Mouse (Mus musculus) spleen, adult 2 months (tissue): ENCODE results near the gene Arhgef11. TPM values are rescaled to one million over a fixed set of nuclear protein-coding genes. Genes with fewer than 3 reads are reported as not detected.

Source experiments
- DNase-seq, 2 experiments: peaks; one replicate each; pipeline versions ENCODE4 v3.0.0 to v3.0.0-alpha.2; 2012 to 2021; ENCODE audit warnings: low spot score in 2 of 2, low read depth in 1 of 2
- H3K27ac ChIP-seq: fragments of 200-500 bp; 2 replicates; pipeline ENCODE4 v1.5.1; 2012; ENCODE audit warnings: low read length, inconsistent platforms; ENCODE audit not compliant: insufficient read depth
- H3K27me3 ChIP-seq: fragments of 200-500 bp; 2 replicates; pipeline ENCODE4 v1.6.1; 2012; ENCODE audit warnings: mild to moderate bottlenecking, moderate library complexity, low read length, inconsistent platforms; ENCODE audit not compliant: control insufficient read depth, insufficient read depth
- H3K36me3 ChIP-seq: fragments of 200-500 bp; 2 replicates; pipeline ENCODE4 v1.6.1; 2012; ENCODE audit warnings: mild to moderate bottlenecking, low read length, inconsistent platforms; ENCODE audit not compliant: control insufficient read depth, insufficient read depth
- H3K4me1 ChIP-seq: fragments of 200-500 bp; 2 replicates; pipeline ENCODE4 v1.6.1; 2011; ENCODE audit warnings: inconsistent platforms; ENCODE audit not compliant: control insufficient read depth, insufficient read depth, insufficient read length
- H3K4me3 ChIP-seq: fragments of 200-500 bp; 2 replicates; pipeline ENCODE4 v1.5.1; 2011; ENCODE audit warnings: mild to moderate bottlenecking, inconsistent platforms; ENCODE audit not compliant: insufficient read depth, insufficient read length; ENCODE audit errors: extremely low read depth
- CTCF ChIP-seq: fragments of 200-500 bp; IDR thresholded peaks from 2 replicates; pipeline ENCODE4 v1.5.1; 2011; ENCODE audit warnings: mild to moderate bottlenecking, inconsistent platforms; ENCODE audit not compliant: insufficient read depth, insufficient read length, insufficient replicate concordance; ENCODE audit errors: extremely low read depth
- POLR2A ChIP-seq: fragments of 200-500 bp; IDR thresholded peaks from 2 replicates; pipeline ENCODE4 v1.6.1; 2011; ENCODE audit warnings: low read depth, low read length, inconsistent platforms
- WGBS: fragments of 180-500 bp; shearing (Covaris S2); methylation state at CpG from one replicate; pipeline ENCODE4 v1.1.7; 2018; 5-methylcytosine and 5-hydroxymethylcytosine counted together
- polyA plus RNA-seq: library from polyadenylated mRNA; depleted of rRNA; stranded (reverse); fragments of >200 nt; gene quantifications from 2 replicates; pipeline ENCODE4 v1.2.3, GENCODE M21; 2012

The Arhgef11 gene
- polyA plus RNA-seq, 1 experiment, result 15.6 TPM

DNA sequence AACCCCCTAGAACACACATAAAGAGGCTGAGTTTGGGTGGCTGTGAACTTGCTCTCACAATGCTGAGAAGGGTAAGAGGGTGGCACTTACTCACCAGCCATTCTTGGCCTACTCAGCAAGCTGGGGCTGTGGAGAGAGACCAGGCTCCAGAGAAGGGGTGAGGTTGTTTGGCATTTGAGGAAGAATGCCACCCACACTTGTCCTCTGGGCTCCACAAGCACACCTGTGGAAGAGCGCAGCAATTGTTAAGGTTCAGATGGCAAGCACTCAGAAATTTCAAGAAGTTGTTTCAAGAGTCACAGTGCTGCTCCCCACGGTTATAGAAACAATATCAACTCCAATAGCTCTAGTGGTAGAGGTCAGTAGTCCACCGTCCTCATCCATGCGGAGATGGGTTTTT lies 1.0 kb upstream of the Arhgef11 start:
- Histone ChIP-seq H3K27ac (no peak overlapping the region), H3K27me3 (no peaks in the 10 kb centered on the region), H3K4me3 (no peak overlapping the region), H3K4me1 (peaks cover 13% of the 10 kb centered on the region), H3K36me3 (no peaks in the 10 kb centered on the region)
- WGBS, result 71% methylated on average over 4 of the region's 4 CpGs
- no peak for DNase-seq
- TF ChIP-seq POLR2A (no peak), CTCF (no peak)

DNA sequence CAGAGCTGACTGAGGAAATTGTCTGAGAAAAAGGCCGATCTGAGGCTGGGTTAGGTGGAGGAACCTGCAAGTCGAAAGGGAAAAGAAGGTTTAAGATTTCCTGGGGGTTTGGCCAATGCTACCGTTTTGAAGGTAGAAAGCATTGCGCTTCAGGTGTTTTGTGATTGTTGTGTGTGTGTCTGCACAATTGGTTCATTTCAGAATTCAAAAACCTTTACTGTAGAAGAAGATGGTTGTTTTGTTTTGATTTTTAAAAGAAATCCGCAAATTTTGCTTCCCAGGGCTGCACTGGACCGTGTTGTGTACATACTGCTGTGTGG lies 412 bp downstream of the Arhgef11 start:
- H3K4me1 ChIP-seq, result peaks cover 13% of the 10 kb centered on the region
- no peak for DNase-seq
- no peaks in the 10 kb centered on the region for H3K27me3 ChIP-seq
- TF ChIP-seq CTCF (no peak), POLR2A (no peak; the same call in 1 of the 2 replicates)
- H3K36me3 ChIP-seq, result no peaks in the 10 kb centered on the region
- 2% methylated on average over 6 of the region's 6 CpGs for WGBS
- H3K4me3 ChIP-seq, result peak overlapping the region; percentile 99
- peak overlapping the region; percentile 94 for H3K27ac ChIP-seq

DNA sequence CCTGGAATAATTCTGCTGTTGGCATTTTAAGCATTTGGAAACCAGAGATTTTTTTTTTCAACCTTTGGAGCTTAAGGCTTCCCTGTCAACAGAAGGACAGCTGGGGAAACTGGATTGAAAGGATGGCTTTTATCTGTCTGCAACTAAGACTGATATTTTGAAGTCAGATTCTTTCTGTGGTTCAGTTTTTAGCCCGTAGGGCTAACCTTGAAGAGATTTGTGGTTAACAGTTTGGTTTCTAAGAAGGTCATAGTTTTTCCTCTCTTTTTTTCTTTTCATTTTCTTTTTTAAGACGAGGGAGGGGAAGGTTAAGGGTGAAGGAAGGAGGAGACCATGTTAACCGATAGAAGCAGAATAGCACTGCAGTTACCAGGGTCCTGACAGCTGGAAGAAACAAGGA lies 881 bp downstream of the Arhgef11 start:
- Histone ChIP-seq H3K4me3 (peak overlapping the region; percentile 30), H3K27ac (no peak overlapping the region), H3K27me3 (no peaks in the 10 kb centered on the region), H3K36me3 (no peaks in the 10 kb centered on the region), H3K4me1 (peaks cover 13% of the 10 kb centered on the region)
- no peak for DNase-seq
- no peak for TF ChIP-seq POLR2A
- TF ChIP-seq CTCF, result no peak
- WGBS, result 3% methylated on average over 3 of the region's 3 CpGs

DNA sequence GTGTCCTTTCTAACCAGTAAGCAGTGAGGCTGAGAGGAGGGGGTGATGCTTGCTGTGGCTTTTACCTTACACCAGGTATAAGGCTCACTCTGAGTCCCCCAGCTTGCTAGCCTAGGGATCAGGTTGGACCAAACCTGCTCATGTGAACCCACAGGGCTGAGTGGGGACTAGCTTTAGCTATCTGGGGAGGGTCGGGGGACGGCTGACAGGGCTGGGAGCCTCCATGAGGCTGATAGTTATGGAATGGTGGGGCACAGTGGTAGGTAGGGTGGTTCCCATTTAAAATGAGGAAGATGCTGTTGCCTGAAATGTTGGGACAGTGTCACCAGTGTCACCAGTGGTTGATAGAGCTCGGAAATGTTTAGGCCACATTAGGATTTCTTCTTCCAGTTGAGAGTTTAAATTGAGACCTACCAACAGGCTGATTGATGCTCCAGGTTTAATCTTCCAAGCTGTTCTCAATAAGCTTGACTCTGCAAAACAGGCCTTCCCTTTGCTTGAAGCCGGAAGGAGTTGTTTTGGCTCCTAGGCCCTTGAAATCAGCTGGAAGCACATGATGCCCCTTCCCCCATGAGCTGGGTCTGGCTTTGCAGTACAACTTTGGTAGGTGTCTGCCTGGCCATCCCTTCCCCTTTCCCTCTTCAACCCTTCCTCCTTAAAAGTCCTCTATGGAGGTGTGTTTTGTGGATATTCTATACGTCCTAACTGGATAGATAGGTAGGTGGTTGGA lies 1.8 kb downstream of the Arhgef11 start:
- Histone ChIP-seq H3K27me3 (no peaks in the 10 kb centered on the region), H3K27ac (no peak overlapping the region), H3K4me1 (peaks cover 13% of the 10 kb centered on the region), H3K36me3 (no peaks in the 10 kb centered on the region), H3K4me3 (peak overlapping the region; percentile 5; the same call in 1 of the 2 replicates)
- no peak for DNase-seq
- TF ChIP-seq CTCF, result no peak
- no peak for TF ChIP-seq POLR2A
- 76% methylated on average over 5 of the region's 5 CpGs for WGBS

DNA sequence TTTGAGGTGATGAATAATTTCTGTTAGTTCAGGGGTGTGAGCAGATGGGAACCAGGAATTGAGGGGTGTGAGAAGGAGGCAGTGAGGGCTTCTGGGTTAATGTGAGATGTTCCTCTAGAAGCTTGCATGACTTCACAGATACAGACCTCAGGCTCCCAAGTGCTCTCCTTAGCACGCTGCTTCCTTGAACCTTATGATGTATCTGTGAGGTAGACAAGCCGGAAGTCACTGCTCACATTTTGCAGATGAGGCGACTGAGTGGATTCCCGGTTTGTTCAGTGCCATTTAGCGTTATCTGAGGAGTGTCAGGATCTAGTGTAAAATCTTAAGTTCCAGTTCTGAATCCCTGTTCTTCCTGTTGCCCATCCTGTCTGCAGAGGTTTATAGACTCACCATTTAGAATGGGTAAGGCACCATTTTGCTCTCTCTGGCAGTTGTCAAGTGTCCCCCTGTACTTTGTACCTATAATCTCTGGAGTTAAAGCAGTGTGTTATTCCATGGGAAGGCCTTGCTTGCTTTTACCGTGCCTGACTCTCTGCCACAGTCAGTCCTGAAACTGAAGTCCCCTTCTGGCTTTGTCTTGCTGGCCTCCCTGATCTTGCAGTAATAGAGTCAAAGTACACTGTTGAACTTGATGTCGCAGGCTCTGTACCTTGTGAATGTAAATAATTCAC lies 3.0 kb downstream of the Arhgef11 start:
- no peak for TF ChIP-seq CTCF
- no peaks in the 10 kb centered on the region for H3K27me3 ChIP-seq
- H3K4me3 ChIP-seq, result no peak overlapping the region
- no peaks in the 10 kb centered on the region for H3K36me3 ChIP-seq
- no peak for DNase-seq
- 83% methylated on average over 7 of the region's 7 CpGs for WGBS
- peaks cover 13% of the 10 kb centered on the region for H3K4me1 ChIP-seq
- no peak overlapping the region for H3K27ac ChIP-seq

DNA sequence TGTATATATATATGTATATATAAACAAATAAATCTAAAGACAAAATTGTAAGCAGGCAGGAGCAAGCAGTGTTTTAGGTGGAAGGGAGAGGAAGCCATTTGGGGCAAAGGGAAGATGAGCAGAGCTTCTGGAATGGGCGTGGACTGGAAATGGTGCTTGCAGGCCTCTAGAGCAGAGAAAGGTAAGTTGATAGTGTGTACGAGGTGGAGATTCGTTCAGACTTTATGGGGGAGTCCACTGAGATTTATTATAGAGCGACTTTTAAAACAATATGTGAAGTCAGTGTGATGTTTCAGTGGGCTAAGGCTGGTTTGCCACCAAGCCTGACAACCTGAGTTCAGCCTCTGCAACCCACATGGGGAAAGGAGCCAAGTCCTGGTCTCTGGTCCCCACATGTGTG lies 7.5 kb downstream of the Arhgef11 start:
- H3K36me3 ChIP-seq, result no peaks in the 10 kb centered on the region
- no peak overlapping the region for H3K4me3 ChIP-seq
- no peaks in the 10 kb centered on the region for H3K27me3 ChIP-seq
- H3K4me1 ChIP-seq, result peaks cover 3% of the 10 kb centered on the region
- no peak for TF ChIP-seq CTCF
- TF ChIP-seq POLR2A, result no peak
- WGBS, result 90% methylated on average over 4 of the region's 4 CpGs
- DNase-seq, result no peak
- no peak overlapping the region for H3K27ac ChIP-seq

DNA sequence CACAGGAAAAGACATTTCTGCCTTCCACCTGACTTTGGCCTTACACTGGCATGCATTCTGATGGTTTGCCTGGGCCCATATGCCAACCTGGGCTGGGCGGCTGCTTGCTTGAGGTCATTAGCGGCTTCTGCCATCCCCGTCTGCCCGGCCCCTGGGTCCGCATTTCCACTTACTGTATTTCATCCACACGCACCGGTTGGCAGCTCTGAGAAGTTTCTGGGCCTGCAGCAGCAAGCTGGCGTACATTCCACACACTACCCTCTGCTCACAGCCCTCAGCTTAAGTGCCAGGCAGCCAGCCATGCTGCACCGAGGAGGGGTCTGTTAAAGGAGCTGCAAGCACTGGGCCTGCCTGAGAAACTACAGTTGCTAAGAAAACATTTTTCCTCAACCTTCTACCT lies 13.5 kb downstream of the Arhgef11 start:
- DNase-seq, result no peak
- Histone ChIP-seq H3K4me1 (no peaks in the 10 kb centered on the region), H3K27ac (no peak overlapping the region), H3K36me3 (no peaks in the 10 kb centered on the region), H3K4me3 (no peak overlapping the region), H3K27me3 (no peaks in the 10 kb centered on the region)
- 94% methylated on average over 9 of the region's 9 CpGs for WGBS
- TF ChIP-seq CTCF (no peak), POLR2A (no peak)
